Mouse (Mus musculus) embryonic fibroblast, embryonic 13.5 days (primary cell): ENCODE measurements around the gene Sh3bp4.

Experiments
- CTCF ChIP-seq: IDR thresholded peaks from 2 replicates; pipeline ENCODE4 v1.5.1; 2011; ENCODE audit warnings: mild to moderate bottlenecking, control low read depth, low read length, moderate library complexity, borderline replicate concordance; ENCODE audit not compliant: insufficient read depth
- POLR2A ChIP-seq: IDR thresholded peaks from 2 replicates; pipeline ENCODE4 v1.6.1; 2011; ENCODE audit warnings: low read depth, mild to moderate bottlenecking, control low read depth, low read length, moderate library complexity

- TF ChIP-seq CTCF = no peak
- no peak for TF ChIP-seq POLR2A
These were observed 56.9 kb downstream of the Sh3bp4 start for GRCm38 (mm10) chr1:89127163-89127562.
